Mouse (Mus musculus): ENCODE measurements around the gene Mettl15. TPM values are rescaled to one million over a fixed set of nuclear protein-coding genes. Genes with fewer than 3 reads are reported as not detected.

Gene Mettl15
- 14.5 and 15.1 TPM in 2 replicates for polyA plus RNA-seq (2015; fragmentation: Nextera tagmentation; extraction: Ambion mirVana)

DNA sequence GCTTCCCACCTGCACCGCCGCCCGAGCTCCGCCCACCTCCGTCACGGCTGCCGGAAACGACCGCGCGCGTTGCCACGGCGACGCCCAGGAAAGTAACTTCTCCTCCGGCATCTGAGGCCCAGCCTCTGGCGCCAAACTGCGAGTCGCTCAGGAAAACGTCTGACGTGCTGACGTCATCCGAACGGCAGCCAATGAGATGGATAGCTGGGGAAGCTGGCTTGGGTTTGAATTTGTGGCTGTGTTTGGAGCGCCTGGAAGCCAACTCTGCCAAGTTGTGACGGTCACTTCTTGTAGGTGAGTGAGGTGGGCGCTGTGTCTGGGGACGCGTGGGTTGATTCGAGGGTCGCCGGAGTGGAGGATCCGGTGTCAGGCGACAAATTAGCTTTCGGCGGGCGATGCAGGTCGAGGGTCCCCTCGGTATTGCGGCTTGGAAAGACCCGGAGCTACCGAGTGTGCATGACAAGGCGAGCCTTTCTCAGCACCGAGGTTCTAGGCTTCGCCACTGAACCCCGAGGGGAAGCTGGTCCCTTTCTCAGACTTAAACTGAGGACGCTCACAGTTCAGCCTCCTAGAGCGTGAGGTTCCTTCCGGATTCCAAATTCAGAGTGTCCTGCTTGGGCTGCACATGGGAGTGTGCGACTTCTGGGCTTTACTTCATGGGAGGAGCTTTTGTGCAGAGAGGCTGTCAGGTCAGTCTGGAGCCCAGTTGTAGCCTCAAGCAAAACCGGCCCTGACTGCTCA lies at the start of gene Mettl15, which contains the start of gene Kif18a:
TSS of gene Mettl15 (minus strand) at position 149 of the 741 bp plus-strand sequence.
TSS of gene Kif18a (plus strand) at position 139 of the 741 bp plus-strand sequence.
- no peaks in the 10 kb centered on the region for H3K27me3 ChIP-seq (ENCODE audit: control insufficient read depth, insufficient read depth, low read depth, low read length)
- WGBS = 0% methylated on average over 51 of the region's 51 CpGs
- no peaks in the 10 kb centered on the region for H3K36me3 ChIP-seq (ENCODE audit: control insufficient read depth, insufficient read depth, low read length)
- H3K4me3 ChIP-seq (ENCODE audit: low read length) = peak within 1 kb of the TSS; percentile 65
- peak within 1 kb of the TSS; percentile 73 for H3K9ac ChIP-seq (ENCODE audit: low read length)
- H3K27ac ChIP-seq (ENCODE audit: low read length) = peak within 1 kb of the TSS; percentile 73
- peaks cover 10% of the 10 kb centered on the region; the same call in 1 of the 2 replicates for H3K4me1 ChIP-seq (replicated peaks; ENCODE audit: control insufficient read depth, insufficient read depth, low read length)
- H3K4me2 ChIP-seq (ENCODE audit: low read depth, low read length) = peak within 1 kb of the TSS; percentile 76
- H3K9me3 ChIP-seq (ENCODE audit: control insufficient read depth, low read length) = no peaks in the 10 kb centered on the region
- peak; percentile 98 for ATAC-seq (ENCODE audit: low read depth)

DNA sequence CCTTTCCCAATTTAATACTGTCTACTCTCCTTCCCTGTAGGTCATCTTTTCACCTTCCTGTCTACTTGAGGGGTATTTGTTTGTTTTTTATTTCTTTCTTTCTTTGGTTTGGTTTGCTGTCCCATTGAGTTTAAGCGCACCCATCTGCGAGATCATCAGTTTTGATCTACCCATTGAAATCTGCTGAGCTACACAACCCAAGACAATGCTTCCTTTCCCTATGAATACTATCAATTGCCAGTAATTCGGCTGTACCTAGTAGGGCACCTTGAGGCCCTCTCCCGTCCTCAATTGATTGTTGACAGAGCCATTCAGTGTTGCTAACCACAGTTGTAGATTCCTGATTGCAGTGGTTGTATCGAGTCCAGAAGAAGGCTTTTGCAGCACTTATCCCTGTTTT lies 30.8 kb upstream of the Mettl15 start:
- Histone ChIP-seq H3K9me3 (ENCODE audit: control insufficient read depth, low read length) (no peaks in the 10 kb centered on the region), H3K4me1 (replicated peaks; ENCODE audit: control insufficient read depth, insufficient read depth, low read length) (no peaks in the 10 kb centered on the region), H3K36me3 (ENCODE audit: control insufficient read depth, insufficient read depth, low read length) (peaks cover 9% of the 10 kb centered on the region), H3K4me2 (ENCODE audit: low read depth, low read length) (no peak overlapping the region), H3K27ac (ENCODE audit: low read length) (no peak overlapping the region), H3K4me3 (ENCODE audit: low read length) (no peak overlapping the region), H3K27me3 (ENCODE audit: control insufficient read depth, insufficient read depth, low read depth, low read length) (no peaks in the 10 kb centered on the region), H3K9ac (ENCODE audit: low read length) (no peak overlapping the region)
- ATAC-seq (ENCODE audit: low read depth) = no peak
- WGBS = 93% methylated on average over 5 of the region's 5 CpGs

- H3K9ac ChIP-seq (ENCODE audit: low read length) = no peak overlapping the region
- H3K4me2 ChIP-seq (ENCODE audit: low read depth, low read length) = no peak overlapping the region
- H3K36me3 ChIP-seq (ENCODE audit: control insufficient read depth, insufficient read depth, low read length) = peaks cover 8% of the 10 kb centered on the region; the same call in 1 of the 2 replicates
- H3K27ac ChIP-seq (ENCODE audit: low read length) = no peak overlapping the region
- H3K27me3 ChIP-seq (ENCODE audit: control insufficient read depth, insufficient read depth, low read depth, low read length) = no peaks in the 10 kb centered on the region
- no peak for ATAC-seq (ENCODE audit: low read depth)
- no peak overlapping the region for H3K4me3 ChIP-seq (ENCODE audit: low read length)
- no peaks in the 10 kb centered on the region for H3K4me1 ChIP-seq (replicated peaks; ENCODE audit: control insufficient read depth, insufficient read depth, low read length)
- no peaks in the 10 kb centered on the region for H3K9me3 ChIP-seq (ENCODE audit: control insufficient read depth, low read length)
Measured at GRCm38 (mm10) chr2:109303638-109304037, 23.1 kb upstream of the Mettl15 start.

GRCm38 (mm10) chr2:109302234-109302633 lies 21.7 kb upstream of the Mettl15 start:
- Histone ChIP-seq H3K4me2 (ENCODE audit: low read depth, low read length) (no peak overlapping the region), H3K27ac (ENCODE audit: low read length) (no peak overlapping the region), H3K4me1 (replicated peaks; ENCODE audit: control insufficient read depth, insufficient read depth, low read length) (no peaks in the 10 kb centered on the region), H3K27me3 (ENCODE audit: control insufficient read depth, insufficient read depth, low read depth, low read length) (no peaks in the 10 kb centered on the region), H3K9me3 (ENCODE audit: control insufficient read depth, low read length) (no peaks in the 10 kb centered on the region), H3K4me3 (ENCODE audit: low read length) (no peak overlapping the region), H3K36me3 (ENCODE audit: control insufficient read depth, insufficient read depth, low read length) (peaks cover 8% of the 10 kb centered on the region; the same call in 1 of the 2 replicates), H3K9ac (ENCODE audit: low read length) (no peak overlapping the region)
- WGBS = 87% methylated on average over 3 of the region's 3 CpGs
- no peak for ATAC-seq (ENCODE audit: low read depth)

DNA sequence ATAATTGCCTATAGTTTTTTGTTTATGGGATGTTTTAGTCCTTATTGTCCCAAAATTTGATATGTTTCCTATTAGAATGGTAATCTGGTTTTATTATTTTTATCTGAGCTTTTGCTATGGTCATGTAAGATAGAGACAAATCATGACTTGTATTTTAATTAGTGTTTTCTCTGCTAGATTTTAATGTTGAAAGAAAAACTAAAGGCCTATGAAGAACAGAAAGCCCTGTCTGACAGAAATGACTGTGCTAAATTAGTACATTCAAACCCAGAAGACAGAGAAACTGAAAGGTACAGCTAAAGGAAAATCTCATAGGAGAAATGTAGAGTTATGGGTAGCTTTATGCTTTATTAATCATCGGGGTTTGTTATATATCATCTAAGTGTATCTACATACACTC lies 17.6 kb upstream of the Mettl15 start:
- no peak overlapping the region for H3K27ac ChIP-seq (ENCODE audit: low read length)
- no peak overlapping the region for H3K4me3 ChIP-seq (ENCODE audit: low read length)
- H3K27me3 ChIP-seq (ENCODE audit: control insufficient read depth, insufficient read depth, low read depth, low read length) = no peaks in the 10 kb centered on the region
- 95% methylated on average over 1 of the region's 1 CpGs for WGBS
- no peaks in the 10 kb centered on the region for H3K9me3 ChIP-seq (ENCODE audit: control insufficient read depth, low read length)
- H3K4me1 ChIP-seq (replicated peaks; ENCODE audit: control insufficient read depth, insufficient read depth, low read length) = no peaks in the 10 kb centered on the region
- no peak overlapping the region for H3K9ac ChIP-seq (ENCODE audit: low read length)
- no peak for ATAC-seq (ENCODE audit: low read depth)
- peaks cover 10% of the 10 kb centered on the region; the same call in 1 of the 2 replicates for H3K36me3 ChIP-seq (ENCODE audit: control insufficient read depth, insufficient read depth, low read length)
- H3K4me2 ChIP-seq (ENCODE audit: low read depth, low read length) = no peak overlapping the region

GRCm38 (mm10) chr2:109296264-109296663 lies 15.7 kb upstream of the Mettl15 start:
- no peaks in the 10 kb centered on the region for H3K4me1 ChIP-seq (replicated peaks; ENCODE audit: control insufficient read depth, insufficient read depth, low read length)
- H3K9me3 ChIP-seq (ENCODE audit: control insufficient read depth, low read length) = no peaks in the 10 kb centered on the region
- H3K9ac ChIP-seq (ENCODE audit: low read length) = no peak overlapping the region
- peaks cover 8% of the 10 kb centered on the region; the same call in 1 of the 2 replicates for H3K36me3 ChIP-seq (ENCODE audit: control insufficient read depth, insufficient read depth, low read length)
- H3K27ac ChIP-seq (ENCODE audit: low read length) = no peak overlapping the region
- 89% methylated on average over 5 of the region's 5 CpGs for WGBS
- no peak overlapping the region for H3K4me2 ChIP-seq (ENCODE audit: low read depth, low read length)
- no peak for ATAC-seq (ENCODE audit: low read depth)
- H3K4me3 ChIP-seq (ENCODE audit: low read length) = no peak overlapping the region
- H3K27me3 ChIP-seq (ENCODE audit: control insufficient read depth, insufficient read depth, low read depth, low read length) = no peaks in the 10 kb centered on the region

DNA sequence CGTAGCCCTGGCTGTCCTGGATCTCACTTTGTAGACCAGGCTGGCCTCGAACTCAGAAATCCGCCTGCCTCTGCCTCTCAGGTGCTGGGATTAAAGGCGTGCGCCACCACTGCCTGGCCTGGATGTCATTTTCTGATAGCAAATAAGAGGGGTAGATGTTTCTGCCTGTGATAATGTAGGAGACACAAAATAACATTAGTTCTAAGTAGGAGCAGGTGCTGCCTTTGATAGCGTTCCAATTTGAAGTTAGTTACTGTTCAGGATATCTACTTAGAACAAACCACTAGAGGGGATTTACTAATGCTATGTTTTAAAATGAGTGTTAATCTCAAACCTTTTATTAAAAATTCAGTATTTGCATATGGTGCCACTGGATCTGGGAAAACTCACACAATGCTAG lies 8.8 kb upstream of the Mettl15 start:
- 95% methylated on average over 6 of the region's 6 CpGs for WGBS
- Histone ChIP-seq H3K36me3 (ENCODE audit: control insufficient read depth, insufficient read depth, low read length) (peaks cover 13% of the 10 kb centered on the region; the same call in 1 of the 2 replicates), H3K4me2 (ENCODE audit: low read depth, low read length) (no peak overlapping the region), H3K4me1 (replicated peaks; ENCODE audit: control insufficient read depth, insufficient read depth, low read length) (no peaks in the 10 kb centered on the region), H3K9me3 (ENCODE audit: control insufficient read depth, low read length) (no peaks in the 10 kb centered on the region), H3K4me3 (ENCODE audit: low read length) (no peak overlapping the region), H3K27me3 (ENCODE audit: control insufficient read depth, insufficient read depth, low read depth, low read length) (no peaks in the 10 kb centered on the region), H3K9ac (ENCODE audit: low read length) (no peak overlapping the region), H3K27ac (ENCODE audit: low read length) (no peak overlapping the region)
- ATAC-seq (ENCODE audit: low read depth) = no peak

DNA sequence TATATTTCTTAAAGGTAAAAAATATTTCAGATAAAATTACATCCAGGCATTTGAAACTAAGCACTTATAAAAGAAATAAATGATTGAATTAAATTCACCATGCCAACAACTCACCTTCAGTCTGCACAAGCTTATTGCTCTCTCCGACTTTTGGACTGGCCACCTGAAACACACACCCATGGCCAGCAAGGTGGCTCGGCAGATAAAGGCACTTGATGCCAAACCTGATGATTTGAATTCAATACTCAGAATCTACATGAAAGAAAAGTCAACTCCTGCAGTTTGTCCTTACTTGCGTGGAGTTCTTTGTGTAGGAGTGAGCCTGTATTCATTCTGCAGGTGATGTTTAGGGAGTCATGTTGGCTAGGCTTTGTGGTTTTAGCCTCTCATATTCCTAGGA lies 3.6 kb upstream of the Mettl15 start:
- no peak overlapping the region for H3K4me3 ChIP-seq (ENCODE audit: low read length)
- no peaks in the 10 kb centered on the region for H3K27me3 ChIP-seq (ENCODE audit: control insufficient read depth, insufficient read depth, low read depth, low read length)
- no peaks in the 10 kb centered on the region for H3K36me3 ChIP-seq (ENCODE audit: control insufficient read depth, insufficient read depth, low read length)
- peaks cover 7% of the 10 kb centered on the region; the same call in 1 of the 2 replicates for H3K4me1 ChIP-seq (replicated peaks; ENCODE audit: control insufficient read depth, insufficient read depth, low read length)
- H3K9me3 ChIP-seq (ENCODE audit: control insufficient read depth, low read length) = no peaks in the 10 kb centered on the region
- 86% methylated on average over 3 of the region's 3 CpGs for WGBS
- ATAC-seq (ENCODE audit: low read depth) = no peak
- no peak overlapping the region for H3K27ac ChIP-seq (ENCODE audit: low read length)
- H3K9ac ChIP-seq (ENCODE audit: low read length) = no peak overlapping the region
- H3K4me2 ChIP-seq (ENCODE audit: low read depth, low read length) = no peak overlapping the region

GRCm38 (mm10) chr2:109281341-109281690 lies 768 bp upstream of the Mettl15 start:
- no peaks in the 10 kb centered on the region for H3K36me3 ChIP-seq (ENCODE audit: control insufficient read depth, insufficient read depth, low read length)
- peak overlapping the region; percentile 73 for H3K27ac ChIP-seq (ENCODE audit: low read length)
- ATAC-seq (ENCODE audit: low read depth) = no peak
- 0% methylated on average over 1 of the region's 1 CpGs for WGBS
- no peaks in the 10 kb centered on the region for H3K27me3 ChIP-seq (ENCODE audit: control insufficient read depth, insufficient read depth, low read depth, low read length)
- peaks cover 10% of the 10 kb centered on the region; the same call in 1 of the 2 replicates for H3K4me1 ChIP-seq (replicated peaks; ENCODE audit: control insufficient read depth, insufficient read depth, low read length)
- H3K4me3 ChIP-seq (ENCODE audit: low read length) = peak overlapping the region; percentile 65
- no peaks in the 10 kb centered on the region for H3K9me3 ChIP-seq (ENCODE audit: control insufficient read depth, low read length)
- H3K9ac ChIP-seq (ENCODE audit: low read length) = peak overlapping the region; percentile 73
- H3K4me2 ChIP-seq (ENCODE audit: low read depth, low read length) = peak overlapping the region; percentile 76

Measured in lung, embryonic 16.5 days (tissue).